Mouse (Mus musculus) megakaryocyte, embryonic 14.5 days (primary cell): Measurements from ENCODE around the gene Pak6.

ENCODE experiments used
- FLI1 ChIP-seq: IDR thresholded peaks from 2 replicates; pipeline ENCODE4 v1.6.1; 2012; ENCODE audit warnings: low read length, inconsistent platforms, mixed read lengths
- GATA1 ChIP-seq: IDR thresholded peaks from 3 replicates; pipeline ENCODE4 v1.6.1; 2012; ENCODE audit warnings: mixed read lengths, low read length, inconsistent platforms, borderline replicate concordance

- TF ChIP-seq GATA1 = no peak
- TF ChIP-seq FLI1 = no peak
These were observed 22.0 kb upstream of the Pak6 start for GRCm38 (mm10) chr2:118641147-118641546.
